Mouse (Mus musculus): ENCODE results near the gene Tyw3. TPM values are rescaled to one million over a fixed set of nuclear protein-coding genes. Genes with fewer than 3 reads are reported as not detected.
"Not testable (repeated sequence)": the region's sequence is repeated elsewhere in the genome, so short reads cannot be mapped to it uniquely, and the experiment has no call there.

Tyw3 gene
- total RNA-seq (2017) = 2.9 and 4.0 TPM in 2 replicates

DNA sequence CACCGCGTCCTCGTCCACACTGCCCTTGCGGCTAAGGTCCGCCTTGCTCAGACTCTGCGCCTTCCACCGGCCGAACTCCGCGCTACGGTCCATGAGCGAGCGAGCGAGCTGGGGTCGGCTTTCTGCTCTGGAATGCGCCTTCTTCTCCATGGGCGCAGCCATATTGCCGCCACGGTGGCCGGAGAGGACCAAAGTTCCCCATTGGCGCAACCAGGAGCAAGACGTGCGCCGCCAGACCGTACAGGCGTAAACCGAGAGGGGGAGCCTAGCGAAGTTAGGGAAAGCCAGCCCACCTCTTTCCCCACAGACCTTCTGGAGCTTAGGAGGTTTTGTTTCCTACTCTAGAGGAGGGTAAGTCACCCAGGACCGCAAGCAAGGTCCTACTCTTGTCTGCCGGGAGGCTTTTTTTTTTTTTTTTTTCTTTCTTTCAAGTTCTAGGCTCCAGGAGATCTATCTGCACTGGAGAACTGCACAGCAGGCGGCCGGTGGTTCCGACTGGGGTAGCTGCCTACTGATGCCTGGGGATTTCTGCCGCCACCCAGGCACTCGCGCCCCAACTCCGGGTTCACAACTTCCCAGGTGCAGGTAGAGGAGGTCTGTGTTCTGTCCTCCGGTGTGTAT is at the start of gene Tyw3:
TSS of gene Tyw3 (minus strand) at position 171 of the 621 bp plus-strand sequence.
- peak; percentile 88 for ATAC-seq (ENCODE audit: extremely low read depth, insufficient number of reproducible peaks, low FRiP score, poor library complexity, severe bottlenecking)

GRCm38 (mm10) chr3:154633091-154633490 is 36.2 kb upstream of the Tyw3 start:
- no peak for ATAC-seq (ENCODE audit: extremely low read depth, insufficient number of reproducible peaks, low FRiP score, poor library complexity, severe bottlenecking)

- not testable (repeated sequence) for ATAC-seq (ENCODE audit: extremely low read depth, insufficient number of reproducible peaks, low FRiP score, poor library complexity, severe bottlenecking)
Measured at GRCm38 (mm10) chr3:154631281-154631680, 34.4 kb upstream of the Tyw3 start.

DNA sequence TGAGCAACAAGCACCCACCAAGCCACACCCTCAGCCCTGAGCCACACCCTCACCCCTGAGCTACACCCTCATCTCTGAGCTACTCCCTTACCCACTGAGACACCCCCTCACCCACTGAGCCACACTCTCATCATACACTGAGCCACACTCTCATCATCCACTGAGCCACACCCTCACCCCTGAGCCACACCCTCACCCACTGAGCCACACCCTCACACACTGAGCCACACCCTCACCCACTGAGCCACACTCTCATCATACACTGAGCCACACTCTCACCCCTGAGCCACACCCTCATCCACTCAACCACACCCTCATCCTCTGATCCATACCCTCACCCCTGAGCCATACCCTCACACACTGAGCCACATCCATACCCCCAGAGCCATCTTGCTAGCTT is 31.4 kb upstream of the Tyw3 start:
- no peak for ATAC-seq (ENCODE audit: extremely low read depth, insufficient number of reproducible peaks, low FRiP score, poor library complexity, severe bottlenecking)

DNA sequence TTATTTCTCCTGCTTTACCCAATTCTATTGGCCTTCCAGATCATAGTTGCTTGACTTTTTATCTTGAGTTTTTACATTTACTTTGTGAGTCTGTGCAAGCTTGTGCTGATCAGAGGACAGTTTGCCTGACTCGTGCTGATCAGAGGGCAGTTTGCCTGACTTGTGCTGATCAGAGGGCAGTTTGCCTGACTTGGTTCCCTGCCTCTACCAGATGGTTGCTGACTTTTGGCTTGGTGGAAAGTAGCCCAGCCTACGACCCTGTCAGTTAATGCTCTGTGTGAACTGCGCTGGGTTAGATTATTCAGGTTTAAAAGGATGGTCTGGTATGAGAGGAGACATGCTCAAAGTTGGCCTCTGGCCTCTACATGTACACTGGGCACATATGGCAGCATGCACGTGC is 19.2 kb upstream of the Tyw3 start:
- ATAC-seq (ENCODE audit: extremely low read depth, insufficient number of reproducible peaks, low FRiP score, poor library complexity, severe bottlenecking) = no peak

DNA sequence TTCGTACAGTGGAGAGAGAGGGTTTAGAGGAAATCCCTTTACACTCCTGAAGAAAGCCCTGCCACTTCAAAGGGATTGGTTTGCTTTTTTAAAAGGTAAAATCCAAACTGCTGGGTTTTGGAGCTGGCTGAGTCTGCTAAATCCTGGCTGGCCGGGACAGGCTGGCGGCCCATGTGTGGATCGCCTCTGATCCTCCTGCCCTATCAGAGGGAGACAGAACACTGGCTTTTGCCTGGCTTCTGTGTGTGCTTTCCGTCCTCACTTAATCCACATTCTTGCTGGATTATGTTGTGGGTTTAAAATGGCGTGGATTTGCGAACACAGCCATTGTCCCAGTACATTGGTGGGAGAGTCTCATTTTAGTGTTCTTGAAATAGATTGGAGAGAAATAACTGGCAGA is 18.4 kb upstream of the Tyw3 start:
- no peak for ATAC-seq (ENCODE audit: extremely low read depth, insufficient number of reproducible peaks, low FRiP score, poor library complexity, severe bottlenecking)

- ATAC-seq (ENCODE audit: extremely low read depth, insufficient number of reproducible peaks, low FRiP score, poor library complexity, severe bottlenecking) = no peak
Measured at GRCm38 (mm10) chr3:154614771-154615170, 17.9 kb upstream of the Tyw3 start.

DNA sequence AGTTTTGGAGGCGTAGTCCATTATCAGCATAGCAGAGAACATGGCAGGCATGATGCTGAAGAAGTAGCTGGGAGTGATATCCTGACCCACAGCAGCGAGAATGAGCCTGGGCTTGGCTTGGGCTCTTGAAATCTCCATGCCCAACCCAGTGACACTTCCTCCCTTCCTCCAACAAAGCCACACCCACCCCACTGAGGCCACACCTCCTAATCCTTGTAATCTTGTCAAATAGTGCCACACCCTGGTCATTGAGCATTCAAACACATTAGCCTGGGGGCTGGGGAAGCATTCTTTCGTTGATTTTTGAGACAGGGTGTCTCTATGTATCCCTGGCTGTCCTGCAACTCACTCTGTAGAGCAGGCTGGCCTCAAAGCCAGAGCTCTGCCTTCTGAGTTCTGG is 15.0 kb upstream of the Tyw3 start:
- ATAC-seq (ENCODE audit: extremely low read depth, insufficient number of reproducible peaks, low FRiP score, poor library complexity, severe bottlenecking) = no peak

GRCm38 (mm10) chr3:154607896-154608295 is 11.0 kb upstream of the Tyw3 start:
- no peak for ATAC-seq (ENCODE audit: extremely low read depth, insufficient number of reproducible peaks, low FRiP score, poor library complexity, severe bottlenecking)

DNA sequence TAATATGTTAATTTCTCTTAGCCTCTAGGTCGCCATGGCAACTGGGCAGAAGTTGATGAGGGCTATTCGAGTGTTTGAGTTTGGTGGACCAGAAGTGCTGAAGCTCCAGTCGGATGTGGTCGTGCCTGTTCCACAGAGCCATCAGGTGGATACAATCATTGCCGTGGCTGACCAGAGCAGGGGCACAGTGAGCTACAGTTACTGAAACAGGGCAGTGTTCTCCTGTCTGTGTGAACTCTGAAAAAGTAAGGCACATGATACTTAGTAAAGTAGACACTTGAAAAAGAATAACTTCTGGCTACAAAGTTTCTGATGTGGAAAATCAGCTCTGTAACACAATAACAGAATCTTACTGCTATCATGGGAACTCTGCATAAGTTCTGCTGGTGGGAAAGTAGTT is 8.0 kb upstream of the Tyw3 start:
- no peak for ATAC-seq (ENCODE audit: extremely low read depth, insufficient number of reproducible peaks, low FRiP score, poor library complexity, severe bottlenecking)

DNA sequence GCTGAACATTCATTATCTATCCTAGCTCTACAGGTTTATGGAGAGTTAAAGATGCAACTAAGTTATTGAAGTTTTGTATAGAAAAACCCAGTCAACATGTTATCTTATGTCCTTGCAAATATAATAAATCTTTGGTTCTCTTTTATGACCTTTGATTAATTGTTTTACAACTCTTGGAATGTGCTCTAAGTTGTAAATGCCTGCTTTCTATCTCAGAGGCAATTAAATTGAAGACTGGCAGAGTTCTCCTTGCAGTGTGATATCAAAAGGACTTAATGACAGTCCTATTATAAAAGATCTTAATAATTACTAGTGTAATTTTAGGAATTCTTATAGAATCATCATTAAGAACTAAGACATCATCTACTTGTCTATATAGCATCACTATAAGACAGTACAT is 5.2 kb upstream of the Tyw3 start:
- no peak for ATAC-seq (ENCODE audit: extremely low read depth, insufficient number of reproducible peaks, low FRiP score, poor library complexity, severe bottlenecking)

DNA sequence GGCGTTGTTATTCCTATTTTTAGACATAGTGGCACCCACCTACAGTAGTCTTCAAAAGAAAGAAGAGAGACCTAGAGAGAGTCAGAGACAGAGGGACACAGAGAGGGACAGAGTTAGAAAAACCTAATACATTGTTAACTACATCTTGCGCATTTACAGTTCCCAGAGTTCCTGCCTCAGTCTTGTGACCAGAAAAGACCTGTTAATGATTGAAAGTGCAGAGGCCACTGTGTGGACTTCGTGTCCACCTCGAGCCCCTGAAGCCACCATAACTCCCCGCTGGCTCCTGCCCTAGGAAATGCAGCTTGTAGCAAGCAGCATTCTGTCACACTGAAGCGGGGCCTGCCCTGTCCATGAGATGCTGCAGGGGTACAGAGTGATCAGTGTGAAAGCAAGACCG is 657 bp upstream of the Tyw3 start:
- no peak for ATAC-seq (ENCODE audit: extremely low read depth, insufficient number of reproducible peaks, low FRiP score, poor library complexity, severe bottlenecking)

DNA sequence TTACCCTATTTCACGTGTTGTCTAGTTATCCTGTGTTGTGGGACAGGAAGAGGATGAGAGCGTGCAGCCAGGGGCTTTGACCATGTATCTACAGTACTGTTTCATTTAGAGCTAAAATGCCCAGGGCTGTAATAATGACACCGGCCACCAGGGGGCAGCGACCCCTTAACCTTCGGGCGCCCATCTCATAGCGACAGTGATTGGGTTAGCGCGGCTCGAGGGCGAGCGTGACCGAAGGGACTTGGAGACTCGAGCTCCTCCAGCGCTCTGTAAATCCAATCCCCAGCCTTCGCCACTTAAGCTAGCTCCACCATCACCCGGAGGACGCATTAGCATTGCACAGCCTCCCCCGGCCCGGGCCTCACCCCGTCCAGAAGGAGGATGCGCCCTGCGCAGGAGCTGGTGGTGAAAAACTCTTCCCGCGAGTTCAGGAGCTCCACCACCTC is 393 bp downstream of the Tyw3 start, which contains the start of gene Cryz:
TSS of gene Cryz (plus strand) at position 224 of the 446 bp plus-strand sequence.
- peak; percentile 81 for ATAC-seq (ENCODE audit: extremely low read depth, insufficient number of reproducible peaks, low FRiP score, poor library complexity, severe bottlenecking)

DNA sequence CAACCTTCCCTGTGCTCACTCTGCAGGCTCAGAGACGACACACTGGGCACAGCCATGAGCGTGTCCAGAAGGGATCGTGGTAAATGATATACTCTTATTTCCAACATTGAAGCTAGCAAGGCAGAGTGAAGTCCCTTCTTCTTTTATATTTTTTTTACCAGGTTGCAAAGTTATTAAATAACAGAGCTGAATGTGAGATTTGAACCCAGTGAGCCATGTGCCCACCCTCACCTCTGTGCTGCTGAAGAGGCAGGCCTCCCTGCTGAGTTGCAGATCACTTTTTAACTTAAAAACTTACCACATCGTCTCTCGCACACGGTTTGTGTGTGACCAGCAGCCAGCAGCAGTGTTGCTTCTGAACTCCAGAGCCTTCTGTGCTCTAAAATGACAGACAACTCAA is 2.7 kb downstream of the Tyw3 start:
- no peak for ATAC-seq (ENCODE audit: extremely low read depth, insufficient number of reproducible peaks, low FRiP score, poor library complexity, severe bottlenecking)

DNA sequence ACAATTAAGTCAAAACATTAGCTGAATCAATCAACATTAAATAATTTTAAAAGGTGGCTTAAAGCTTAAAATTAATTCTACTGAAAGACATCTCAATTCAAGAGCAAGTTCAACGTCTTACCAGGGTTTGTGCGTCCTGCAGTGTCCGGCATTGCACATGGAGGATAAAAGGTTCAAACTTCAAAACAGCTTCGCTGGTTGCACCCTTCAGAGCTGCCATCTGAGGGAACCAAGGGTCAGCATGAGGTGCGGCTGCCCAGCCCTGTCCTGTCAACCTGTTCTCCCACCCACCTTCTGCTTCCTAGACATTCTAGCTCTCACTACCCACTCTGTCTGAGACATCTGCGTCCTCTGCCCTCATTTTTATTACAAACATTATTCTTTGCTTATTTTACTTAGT is 3.3 kb downstream of the Tyw3 start:
- no peak for ATAC-seq (ENCODE audit: extremely low read depth, insufficient number of reproducible peaks, low FRiP score, poor library complexity, severe bottlenecking)

- no peak for ATAC-seq (ENCODE audit: extremely low read depth, insufficient number of reproducible peaks, low FRiP score, poor library complexity, severe bottlenecking)
Measured at GRCm38 (mm10) chr3:154591621-154592020, 5.3 kb downstream of the Tyw3 start.

GRCm38 (mm10) chr3:154590971-154591370 is 5.9 kb downstream of the Tyw3 start:
- no peak for ATAC-seq (ENCODE audit: extremely low read depth, insufficient number of reproducible peaks, low FRiP score, poor library complexity, severe bottlenecking)

GRCm38 (mm10) chr3:154584351-154584750 is 12.6 kb downstream of the Tyw3 start:
- no peak for ATAC-seq (ENCODE audit: extremely low read depth, insufficient number of reproducible peaks, low FRiP score, poor library complexity, severe bottlenecking)

DNA sequence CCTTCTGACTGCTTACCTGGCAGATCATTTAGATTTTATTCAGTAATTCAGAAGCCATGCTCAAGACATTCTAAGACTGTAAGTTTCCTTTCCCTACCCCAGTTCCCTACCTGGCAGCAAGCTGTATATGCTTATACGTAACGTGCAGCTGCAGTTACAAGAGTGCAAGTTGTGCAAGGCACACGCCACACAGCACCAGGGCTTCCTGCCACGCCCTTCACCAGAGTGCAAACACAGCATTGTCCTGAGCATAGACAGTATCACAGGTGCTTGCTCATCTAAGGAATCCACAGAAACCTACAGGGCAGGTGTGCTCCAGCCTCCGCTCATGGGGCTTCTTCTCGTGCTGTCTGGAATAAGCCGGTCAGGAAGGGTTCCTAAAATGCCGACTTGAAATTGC is 19.0 kb downstream of the Tyw3 start:
- ATAC-seq (ENCODE audit: extremely low read depth, insufficient number of reproducible peaks, low FRiP score, poor library complexity, severe bottlenecking) = no peak

- ATAC-seq (ENCODE audit: extremely low read depth, insufficient number of reproducible peaks, low FRiP score, poor library complexity, severe bottlenecking) = no peak
Measured at GRCm38 (mm10) chr3:154573666-154574065, 23.2 kb downstream of the Tyw3 start.

DNA sequence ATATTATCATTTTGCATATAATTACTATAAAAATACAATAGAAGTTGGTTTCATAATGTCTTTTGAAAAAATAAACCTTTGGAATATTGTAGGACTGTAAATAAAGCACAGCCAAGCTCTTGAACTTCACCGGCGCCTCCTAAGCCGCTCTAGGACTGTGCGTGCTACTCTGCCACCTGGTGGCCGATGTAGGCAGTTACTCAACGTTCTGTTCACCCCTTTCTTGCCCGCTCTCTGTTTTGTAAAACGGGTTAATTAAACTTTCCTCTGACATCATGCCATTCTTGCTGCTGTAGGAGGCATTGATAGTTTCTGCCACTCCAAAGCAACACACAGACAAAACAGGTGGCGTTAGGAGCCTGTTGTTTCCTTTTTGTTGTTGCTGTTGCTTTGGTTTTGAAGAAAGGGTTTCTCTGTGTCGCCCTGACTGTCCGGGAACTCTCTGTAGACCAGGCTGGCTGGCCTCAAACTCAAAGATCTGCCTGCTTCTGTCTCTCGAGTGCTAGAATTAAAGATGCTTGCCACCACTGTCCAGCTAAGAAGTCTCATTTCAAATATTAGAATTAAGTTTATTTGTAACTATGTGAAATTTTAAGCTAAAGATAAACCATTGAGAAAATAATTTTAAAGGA is 24.4 kb downstream of the Tyw3 start:
- peak; percentile 72; the same call in 1 of the 2 replicates for ATAC-seq (ENCODE audit: extremely low read depth, insufficient number of reproducible peaks, low FRiP score, poor library complexity, severe bottlenecking)
